Mouse (Mus musculus) mature B cell (primary cell): ENCODE measurements around the gene Olfr685.

ENCODE experiments used
- in situ Hi-C: fragments of 300-500 bp; cut with MboI; formaldehyde crosslinking; loops from 2 replicates; pipeline ENCODE4 v1.14.3; 2019

The Olfr685 gene

GRCm38 (mm10) chr7:105185912-105186311, at the start of gene Olfr685:
Olfr685 (minus strand) TSS chr7:105186012.
- in situ Hi-C loops = no loop called here

GRCm38 (mm10) chr7:105229386-105229785, 43.6 kb upstream of the Olfr685 start:
- in situ Hi-C loops = no loop called here

GRCm38 (mm10) chr7:105228138-105228537, 42.3 kb upstream of the Olfr685 start:
- in situ Hi-C loops = no loop called here

- in situ Hi-C loops = no loop called here
Measured at GRCm38 (mm10) chr7:105226703-105227102, 40.9 kb upstream of the Olfr685 start.

- in situ Hi-C loops = no loop called here
Measured at GRCm38 (mm10) chr7:105226072-105226471, 40.3 kb upstream of the Olfr685 start.

- in situ Hi-C loops = no loop called here
Measured at GRCm38 (mm10) chr7:105218281-105218680, 32.5 kb upstream of the Olfr685 start.

- in situ Hi-C loops = no loop called here
Measured at GRCm38 (mm10) chr7:105214761-105215160, 28.9 kb upstream of the Olfr685 start.

GRCm38 (mm10) chr7:105207385-105207784, 21.6 kb upstream of the Olfr685 start, which contains the start of gene Olfr686:
Olfr686 (minus strand) TSS chr7:105207485.
- in situ Hi-C loops = no loop called here

- in situ Hi-C loops = no loop called here
Measured at GRCm38 (mm10) chr7:105170773-105171172, 15.0 kb downstream of the Olfr685 start.

GRCm38 (mm10) chr7:105163553-105163952, 22.3 kb downstream of the Olfr685 start, which contains the start of gene Olfr684:
Olfr684 (minus strand) TSS chr7:105163653.
- in situ Hi-C loops = no loop called here

GRCm38 (mm10) chr7:105146912-105147311, 38.9 kb downstream of the Olfr685 start, which contains the start of gene Olfr683:
Olfr683 (minus strand) TSS chr7:105147012.
- in situ Hi-C loops = no loop called here

- in situ Hi-C loops = no loop called here
Measured at GRCm38 (mm10) chr7:105141275-105141674, 44.5 kb downstream of the Olfr685 start.
